Mouse (Mus musculus) liver, embryonic 14.5 days (tissue): ENCODE data around the gene Fry.

Experiments
- CTCF ChIP-seq: IDR thresholded peaks from 2 replicates; pipeline ENCODE4 v1.5.1; 2016; ENCODE audit warnings: antibody characterized with exemption, low read depth, control low read depth
- EP300 ChIP-seq: IDR thresholded peaks from 2 replicates; pipeline ENCODE4 v1.6.1; 2016; ENCODE audit warnings: antibody characterized with exemption, low read depth

GRCm38 (mm10) chr5:150176251-150177015 lies 58.0 kb downstream of the Fry start:
- no peak for TF ChIP-seq CTCF
- no peak for TF ChIP-seq EP300
